Mouse (Mus musculus) ES-Bruce4 (cell line): ENCODE measurements around the gene Gm28230. TPM values are rescaled to one million over a fixed set of nuclear protein-coding genes. Genes with fewer than 3 reads are reported as not detected.

Source experiments
- H3K27ac ChIP-seq: 2 replicates; pipeline ENCODE4 v1.5.1; 2012; ENCODE audit warnings: low read length, inconsistent platforms; ENCODE audit not compliant: insufficient read depth
- H3K27me3 ChIP-seq: 2 replicates; pipeline ENCODE4 v1.6.1; 2012; ENCODE audit warnings: mild to moderate bottlenecking, low read length, inconsistent platforms; ENCODE audit not compliant: control insufficient read depth, poor library complexity, insufficient read depth, severe bottlenecking
- H3K36me3 ChIP-seq: 2 replicates; pipeline ENCODE4 v1.6.1; 2012; ENCODE audit warnings: inconsistent platforms, mild to moderate bottlenecking, low read length, moderate library complexity; ENCODE audit not compliant: control insufficient read depth, poor library complexity, insufficient read depth, severe bottlenecking
- H3K4me1 ChIP-seq: one replicate; pipeline ENCODE4 v1.8.1; 2011; ENCODE audit warnings: low read length; ENCODE audit not compliant: control insufficient read depth, insufficient read depth
- H3K4me3 ChIP-seq: 2 replicates; pipeline ENCODE4 v1.5.1; 2011; ENCODE audit warnings: low read depth, mild to moderate bottlenecking, low read length
- H3K9ac ChIP-seq: 2 replicates; pipeline ENCODE4 v1.6.1; 2012; ENCODE audit warnings: low read depth, mild to moderate bottlenecking, inconsistent platforms; ENCODE audit not compliant: poor library complexity, severe bottlenecking
- H3K9me3 ChIP-seq: replicated peaks from 2 replicates; pipeline ENCODE4 v1.6.1; 2012; ENCODE audit warnings: mild to moderate bottlenecking, low read length, inconsistent platforms; ENCODE audit not compliant: control insufficient read depth, poor library complexity, insufficient read depth, severe bottlenecking
- CTCF ChIP-seq: IDR thresholded peaks from one replicate; pipeline ENCODE4 v1.8.1; 2011; ENCODE audit warnings: low read depth, low read length
- EP300 ChIP-seq: IDR thresholded peaks from 2 replicates; pipeline ENCODE4 v1.6.1; 2011; ENCODE audit warnings: low read depth, low read length; ENCODE audit not compliant: insufficient read depth
- POLR2A ChIP-seq: IDR thresholded peaks from one replicate; pipeline ENCODE4 v1.8.1; 2011; ENCODE audit warnings: low read length; ENCODE audit not compliant: insufficient read depth
- polyA plus RNA-seq: library from polyadenylated mRNA; stranded (reverse); fragments of >200 nt; gene quantifications from 2 replicates; pipeline ENCODE4 v1.2.4, GENCODE M21; 2011; ENCODE audit warnings: low read depth; ENCODE audit not compliant: missing spikeins, insufficient read depth, insufficient read length

Gene Gm28230
- polyA plus RNA-seq, 1 experiment = not detected

GRCm38 (mm10) chr2:74694066-74694465, 32.5 kb upstream of the Gm28230 start:
- TF ChIP-seq EP300 (no peak), CTCF (peak; percentile 51)
- Histone ChIP-seq H3K4me3 (no peak overlapping the region), H3K4me1 (no peaks in the 10 kb centered on the region), H3K9ac (no peak overlapping the region), H3K27me3 (peaks cover 69% of the 10 kb centered on the region), H3K9me3 (no peaks in the 10 kb centered on the region), H3K36me3 (no peaks in the 10 kb centered on the region), H3K27ac (no peak overlapping the region)

GRCm38 (mm10) chr2:74695383-74695782, 31.1 kb upstream of the Gm28230 start:
- Histone ChIP-seq H3K9me3 (no peaks in the 10 kb centered on the region), H3K9ac (no peak overlapping the region), H3K4me3 (no peak overlapping the region), H3K27me3 (peaks cover 69% of the 10 kb centered on the region), H3K27ac (no peak overlapping the region), H3K4me1 (no peaks in the 10 kb centered on the region), H3K36me3 (no peaks in the 10 kb centered on the region)
- no peak for TF ChIP-seq EP300
- TF ChIP-seq CTCF = no peak
- TF ChIP-seq POLR2A = no peak

GRCm38 (mm10) chr2:74695813-74696430, 30.6 kb upstream of the Gm28230 start:
- Histone ChIP-seq H3K4me3 (no peak overlapping the region), H3K36me3 (no peaks in the 10 kb centered on the region), H3K27ac (no peak overlapping the region), H3K27me3 (peaks cover 67% of the 10 kb centered on the region), H3K9ac (no peak overlapping the region), H3K9me3 (no peaks in the 10 kb centered on the region), H3K4me1 (no peaks in the 10 kb centered on the region)
- TF ChIP-seq CTCF (no peak), EP300 (no peak), POLR2A (no peak)

GRCm38 (mm10) chr2:74696442-74697335, 29.8 kb upstream of the Gm28230 start:
- Histone ChIP-seq H3K9me3 (no peaks in the 10 kb centered on the region), H3K36me3 (no peaks in the 10 kb centered on the region), H3K4me3 (no peak overlapping the region), H3K27ac (no peak overlapping the region), H3K9ac (no peak overlapping the region), H3K4me1 (no peaks in the 10 kb centered on the region), H3K27me3 (peaks cover 68% of the 10 kb centered on the region)
- TF ChIP-seq POLR2A = no peak
- no peak for TF ChIP-seq CTCF
- TF ChIP-seq EP300 = no peak

- Histone ChIP-seq H3K9me3 (no peaks in the 10 kb centered on the region), H3K4me1 (no peaks in the 10 kb centered on the region), H3K27me3 (peaks cover 60% of the 10 kb centered on the region), H3K36me3 (no peaks in the 10 kb centered on the region), H3K27ac (no peak within 1 kb of the TSS), H3K9ac (peak within 1 kb of the TSS; percentile 59), H3K4me3 (peak within 1 kb of the TSS; percentile 54)
- TF ChIP-seq POLR2A (no peak), EP300 (no peak), CTCF (no peak)
These were observed 28.9 kb upstream of the Gm28230 start, which contains the start of gene Hoxd9 for GRCm38 (mm10) chr2:74697567-74698121. Gene Hoxd9, plus strand, starts transcription at chr2:74697727.
